Mouse (Mus musculus): ENCODE measurements at regions not wholly inside any gene's neighbourhood (a gene's known extent, or its start where the extent isn't known, plus 50 kb on each side); places are given as distances from the start of the nearest gene placed in this dataset.
A peak's percentile ranks its signal among the peaks of the same experiment; 100 is the strongest.

DNA sequence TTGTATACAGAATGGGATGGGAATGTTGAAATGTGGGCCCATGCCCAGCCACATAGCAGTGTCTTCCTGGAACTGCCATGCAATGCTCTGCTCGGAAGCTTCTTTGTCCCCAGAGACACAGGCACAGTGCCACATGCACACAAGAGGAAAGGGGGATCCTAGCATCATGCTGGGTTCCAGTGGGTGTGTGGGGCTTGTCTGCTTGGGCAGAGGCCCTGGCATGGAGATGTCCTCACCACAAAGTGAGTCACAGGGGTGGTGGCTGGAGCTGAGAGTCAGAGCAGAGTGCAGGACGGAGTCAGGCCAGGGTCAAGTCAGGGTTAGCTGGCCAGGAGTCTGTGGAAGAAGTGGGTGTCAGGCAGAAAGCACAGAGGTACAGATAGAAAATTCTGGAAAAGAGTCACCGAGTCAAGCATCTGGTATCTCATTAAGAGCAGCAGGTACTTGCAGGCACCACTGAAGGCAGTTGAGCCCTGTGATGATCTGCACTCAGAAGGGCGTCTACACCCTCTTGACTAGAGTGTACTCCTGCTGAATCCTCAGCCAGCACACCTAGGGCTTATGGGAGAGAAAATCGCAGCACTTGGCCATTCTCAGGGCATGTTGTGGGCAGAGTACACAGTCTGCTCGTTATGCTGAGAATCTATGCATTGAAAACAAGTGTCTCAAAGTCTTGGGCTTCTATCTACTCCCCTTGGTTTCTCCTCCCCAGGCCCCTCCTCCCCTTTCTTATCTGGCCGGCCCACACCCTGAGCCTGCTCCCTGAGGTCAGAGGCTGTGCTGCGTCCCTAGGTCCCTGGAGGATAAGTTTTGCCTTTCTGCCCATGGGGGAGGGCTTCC lies 85.3 kb downstream of the Ackr3 start:
- DNase-seq = peak; percentile 49

DNA sequence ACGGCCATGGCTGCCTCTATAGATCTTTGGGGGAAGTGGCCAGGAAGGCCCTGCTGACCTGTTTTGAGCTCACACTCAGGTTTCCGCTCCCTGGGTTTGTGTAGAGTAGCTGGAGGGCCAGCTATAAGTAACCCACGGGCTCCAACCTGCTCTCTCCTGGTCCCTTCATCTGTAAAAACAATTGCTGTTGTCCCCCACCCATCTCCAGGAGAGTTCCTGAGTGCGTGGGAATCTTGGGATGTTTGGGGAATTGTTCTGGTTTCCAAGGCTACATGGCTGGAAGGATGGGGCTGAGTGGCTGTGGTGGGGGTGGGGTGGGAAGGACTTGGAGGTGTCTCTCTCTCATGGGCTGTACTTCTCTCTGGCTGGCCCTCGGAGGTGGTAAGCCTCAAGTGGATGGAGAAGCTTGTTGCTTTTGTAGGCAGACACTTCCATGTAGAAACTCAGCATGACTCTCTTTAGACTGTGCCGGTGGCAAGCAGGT lies 86.0 kb downstream of the Ackr3 start:
- DNase-seq = no peak

DNA sequence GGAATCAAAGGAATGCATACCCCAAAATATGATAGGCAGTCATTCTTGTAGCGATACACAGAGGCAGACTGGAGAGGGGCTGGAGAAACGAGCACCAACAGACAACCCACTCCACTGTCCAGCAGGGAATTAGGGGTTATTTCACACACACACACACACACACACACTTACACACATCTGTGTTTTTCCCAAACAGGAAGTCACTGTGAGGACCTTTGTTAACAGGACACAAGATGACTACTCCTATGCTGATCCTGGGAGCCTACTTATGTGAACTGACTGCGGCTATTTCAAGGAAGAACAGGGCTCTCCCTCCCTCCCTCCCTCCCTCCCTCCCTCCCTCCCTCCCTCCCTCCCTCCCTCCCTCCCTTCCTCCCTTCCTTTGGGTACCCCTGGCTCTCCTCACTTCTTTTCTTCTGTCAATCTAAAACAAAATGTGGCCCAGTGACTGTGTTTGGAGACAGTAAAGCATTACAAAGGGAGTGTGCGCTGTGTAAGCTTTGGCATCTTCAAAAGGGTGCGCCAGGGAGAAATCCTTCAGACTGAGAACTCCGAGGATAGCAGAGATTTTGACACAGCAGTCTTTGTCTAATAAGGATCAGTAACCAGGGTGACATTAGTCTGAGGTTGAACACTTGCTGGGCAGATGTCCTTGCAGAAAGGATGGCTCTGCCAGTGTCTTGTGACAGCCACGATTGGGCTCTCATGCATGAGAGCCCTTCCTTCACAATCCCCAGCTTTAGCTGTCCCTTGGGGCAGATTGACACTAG lies 86.8 kb downstream of the Ackr3 start:
- DNase-seq = no peak

DNA sequence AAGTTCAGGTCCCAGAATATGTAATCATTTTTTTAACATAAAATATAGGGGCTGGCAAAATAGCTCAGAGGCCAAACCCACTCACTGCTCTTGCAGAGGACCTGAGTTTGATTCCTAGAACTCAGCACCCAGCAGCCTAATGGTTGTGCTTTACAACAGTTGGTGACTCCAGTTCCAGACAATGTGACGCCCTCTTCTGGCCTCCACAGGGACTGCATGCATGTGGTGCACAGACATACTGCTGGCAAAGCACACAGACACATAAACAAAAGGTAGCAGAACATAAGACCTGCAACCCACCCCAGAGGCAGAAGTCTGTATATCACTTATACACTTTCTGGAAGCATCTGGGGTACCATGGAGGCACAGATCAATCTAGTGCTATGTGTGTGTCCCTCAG lies 87.5 kb downstream of the Ackr3 start:
- DNase-seq = no peak

DNA sequence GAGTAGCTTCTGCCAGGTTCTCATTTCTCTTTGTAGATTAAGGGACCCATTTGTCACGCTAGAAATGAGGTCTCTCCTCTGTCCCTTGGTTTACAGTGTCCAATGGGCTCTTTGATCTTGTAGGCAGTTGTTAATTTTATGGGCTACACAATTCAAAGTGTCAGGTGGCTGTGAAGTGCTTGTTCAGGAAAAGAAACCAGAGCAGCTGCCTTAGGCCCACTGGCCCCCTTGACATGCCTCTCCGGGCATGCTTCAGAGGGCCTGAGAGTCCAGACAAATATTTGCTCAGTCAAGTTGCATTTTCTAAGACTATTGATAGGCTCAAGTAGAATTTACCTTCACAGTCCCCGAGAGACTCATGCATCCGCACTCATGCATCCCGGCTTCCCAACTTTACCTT lies 94.0 kb downstream of the Ackr3 start:
- no peak for DNase-seq

DNA sequence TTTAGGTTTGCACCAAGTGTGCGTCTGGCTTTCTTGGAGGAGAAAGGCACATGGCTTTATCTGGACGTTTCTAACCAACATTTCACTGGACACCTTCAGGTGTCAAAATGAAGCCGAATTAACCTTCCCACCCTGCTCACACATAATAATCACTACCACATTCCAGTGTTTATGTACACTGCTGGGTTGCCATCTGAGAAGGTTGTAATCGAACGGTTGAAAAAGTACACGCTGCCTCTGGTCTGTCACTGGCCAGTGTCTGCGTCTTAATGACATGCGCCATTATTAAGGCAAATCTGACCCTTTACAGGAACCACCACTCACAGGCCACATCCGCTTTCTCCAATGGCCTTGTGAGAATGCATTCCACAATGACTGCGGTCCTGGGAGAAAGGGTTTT lies 96.4 kb downstream of the Ackr3 start:
- DNase-seq = no peak

DNA sequence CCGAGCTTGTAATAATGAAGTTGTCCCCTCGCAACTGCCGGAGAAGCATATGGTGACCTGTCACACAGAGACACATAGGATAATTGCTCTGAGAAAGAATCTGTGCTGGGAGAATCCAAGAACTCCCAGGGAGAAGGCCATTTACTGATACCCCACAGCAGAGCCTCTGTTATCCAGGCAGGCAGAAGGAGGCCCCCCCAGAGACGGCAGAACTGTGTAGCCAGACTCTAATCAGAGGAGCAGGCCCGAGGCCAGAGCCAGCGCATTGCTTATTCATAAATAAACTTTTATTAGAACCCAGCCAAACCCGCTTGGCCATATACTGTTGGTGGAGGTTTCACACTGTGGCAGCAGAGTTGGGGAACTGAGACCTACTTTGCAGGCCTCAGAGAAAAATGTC lies 100.6 kb downstream of the Ackr3 start:
- no peak for DNase-seq

DNA sequence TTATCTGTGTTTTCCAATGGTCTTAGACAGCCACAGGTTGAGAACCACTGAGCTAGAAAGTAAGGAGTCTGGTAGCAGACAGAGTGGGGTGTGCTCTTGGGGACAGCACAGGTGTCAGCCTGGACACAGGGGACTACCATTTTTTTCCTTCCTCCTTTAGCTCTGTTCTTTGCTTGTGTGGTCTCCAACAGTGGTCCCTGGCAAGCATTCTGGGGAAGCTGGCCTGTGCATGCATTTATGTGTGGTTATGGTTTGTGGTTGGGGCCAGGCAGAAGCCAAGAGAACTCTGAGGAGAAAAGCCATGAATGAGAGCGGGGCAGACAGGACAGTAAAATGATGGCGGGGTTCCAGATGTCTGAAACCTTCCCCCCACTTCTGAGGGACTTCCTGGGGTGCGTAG lies 107.2 kb downstream of the Ackr3 start:
- DNase-seq = no peak

DNA sequence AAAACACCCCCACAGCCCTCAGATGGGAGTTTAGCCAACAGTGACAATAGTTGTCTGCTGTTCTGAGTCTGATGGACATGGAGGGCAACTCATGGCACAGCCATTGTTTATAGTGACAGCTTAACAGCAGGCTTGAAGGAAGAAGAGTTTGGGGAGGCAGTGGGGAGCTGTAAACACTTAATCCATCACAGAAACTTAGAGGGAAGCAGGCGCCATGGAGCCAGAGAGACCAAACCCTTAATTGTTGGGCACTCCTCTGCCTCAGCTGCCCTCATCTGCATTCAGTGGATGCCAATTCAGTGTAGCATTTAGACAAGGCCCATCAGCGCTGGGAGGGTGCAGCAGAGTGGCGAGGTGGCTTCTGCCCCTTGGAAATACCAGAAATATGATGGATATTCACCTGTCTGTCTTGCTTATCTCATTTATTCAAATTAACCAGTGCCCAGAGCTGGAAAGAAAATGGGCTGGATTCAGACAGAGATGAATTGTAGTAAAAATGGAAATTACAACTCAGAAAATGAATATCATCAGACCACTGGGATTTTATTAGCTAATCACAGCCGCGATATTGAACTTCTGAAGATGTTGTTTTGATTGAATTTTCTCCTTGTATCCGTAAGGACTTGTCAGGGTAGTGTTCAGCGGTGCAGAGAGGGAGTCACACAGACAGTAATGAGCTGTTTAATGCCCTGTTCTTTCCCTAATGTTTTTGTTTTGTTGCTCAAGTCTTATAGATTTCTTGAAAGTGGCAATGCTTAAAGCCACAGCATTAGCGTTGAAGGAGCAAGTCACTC lies 108.1 kb downstream of the Ackr3 start:
- DNase-seq = no peak

DNA sequence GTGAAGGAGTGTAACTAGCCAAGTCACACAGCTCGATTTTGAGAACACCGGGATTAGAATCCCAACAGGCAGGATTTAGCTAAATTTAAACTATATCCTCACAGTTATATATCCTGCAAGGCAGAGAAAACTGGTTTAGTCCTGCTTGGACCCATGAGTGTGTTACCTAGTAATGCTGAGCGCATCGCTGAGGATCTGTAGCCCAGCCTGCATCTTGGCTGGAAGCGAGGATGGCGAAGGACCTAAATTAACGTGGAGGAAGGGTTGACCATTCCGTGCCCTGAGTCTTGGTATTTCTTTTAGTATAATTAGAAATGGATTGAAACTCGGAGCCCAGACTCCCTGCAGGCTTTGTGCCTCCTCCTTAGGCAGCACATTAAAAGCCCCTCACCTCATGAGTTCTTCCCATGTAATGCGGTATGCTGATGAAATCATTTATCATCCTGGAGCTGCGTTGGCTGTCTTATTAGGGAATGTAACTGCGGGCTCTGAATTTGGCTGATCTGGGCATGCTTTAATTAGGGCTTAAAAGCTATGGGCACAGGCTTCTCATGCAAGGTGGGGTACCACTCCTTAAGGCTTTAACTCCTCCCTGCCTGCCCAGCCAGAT lies 110.1 kb downstream of the Ackr3 start:
- no peak for DNase-seq

DNA sequence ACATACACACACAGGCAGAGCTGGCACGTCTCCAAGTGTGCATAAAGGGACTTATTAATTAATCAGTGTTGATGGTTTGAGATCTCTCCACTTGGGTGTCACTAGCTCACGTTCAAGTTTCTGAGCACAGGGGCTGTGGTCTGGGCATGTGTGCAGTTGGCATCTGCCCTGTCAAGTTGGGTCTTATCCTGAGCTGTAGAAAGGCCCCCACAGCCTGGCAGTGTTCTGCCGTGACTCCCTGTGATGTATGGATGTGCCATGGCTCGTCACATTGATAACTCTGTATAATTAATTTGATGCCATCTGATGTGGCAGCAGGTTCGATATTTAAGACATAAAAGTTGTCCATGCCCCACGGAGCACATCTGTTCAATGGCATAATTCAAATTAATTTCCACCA lies 114.1 kb downstream of the Ackr3 start:
- DNase-seq = no peak

DNA sequence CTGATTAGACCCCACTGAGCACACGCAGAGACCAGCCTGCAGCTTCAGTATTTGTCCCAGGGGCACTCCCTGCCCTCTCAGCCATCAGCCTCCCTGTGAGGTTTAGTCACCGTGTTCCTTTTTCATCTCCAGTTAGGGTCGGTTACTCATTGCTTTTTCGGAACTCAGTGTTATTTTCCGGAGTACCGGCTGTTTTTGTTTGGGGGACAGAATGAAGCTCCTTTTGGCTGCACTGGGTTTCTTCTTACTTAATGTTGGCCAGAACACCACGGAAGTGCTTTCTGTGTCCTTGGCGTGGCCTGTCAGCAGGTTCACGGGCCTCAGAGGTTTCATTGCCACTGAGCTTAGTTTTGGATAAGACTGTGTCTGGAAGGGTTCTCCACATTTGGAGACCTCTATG lies 114.7 kb downstream of the Ackr3 start:
- no peak for DNase-seq

DNA sequence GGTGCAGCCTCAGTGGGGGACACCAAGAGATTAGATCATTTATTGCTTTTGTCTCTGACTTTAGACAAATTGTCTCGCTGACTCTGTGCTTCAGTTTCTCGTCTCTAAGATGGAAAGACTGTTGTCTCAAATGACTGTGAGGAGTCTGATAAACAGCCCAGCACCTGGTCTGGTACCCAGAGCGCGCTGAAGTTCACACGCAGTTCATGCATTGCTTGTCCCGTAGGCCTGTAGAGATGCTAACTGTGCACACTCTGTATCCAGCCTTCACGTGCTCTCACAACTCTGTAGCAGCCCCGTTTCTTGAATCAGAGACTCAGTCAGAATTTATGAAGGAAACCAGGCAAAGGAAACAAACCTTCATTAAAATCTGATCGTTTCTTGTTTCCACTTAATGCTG lies 116.7 kb downstream of the Ackr3 start:
- no peak for DNase-seq

DNA sequence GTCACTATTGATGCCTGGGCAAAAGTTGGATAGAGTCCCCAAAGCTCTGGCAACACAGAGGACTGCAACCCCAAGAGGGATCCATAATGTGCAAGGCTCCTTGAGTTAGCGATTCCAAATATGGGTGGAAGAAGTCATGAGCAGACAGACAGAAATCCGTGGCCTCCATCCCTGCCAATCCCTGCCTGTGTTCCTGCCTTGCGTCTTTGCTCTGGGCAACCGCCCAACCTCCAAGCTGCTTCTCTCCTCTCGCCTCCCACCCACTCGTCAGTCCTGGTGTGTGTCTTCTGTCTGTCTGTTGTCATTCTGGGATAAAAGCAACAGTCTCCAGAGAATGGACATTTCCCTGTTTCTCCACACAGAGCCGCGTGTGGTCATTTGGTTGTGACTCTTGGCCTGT lies 117.7 kb downstream of the Ackr3 start:
- no peak for DNase-seq

DNA sequence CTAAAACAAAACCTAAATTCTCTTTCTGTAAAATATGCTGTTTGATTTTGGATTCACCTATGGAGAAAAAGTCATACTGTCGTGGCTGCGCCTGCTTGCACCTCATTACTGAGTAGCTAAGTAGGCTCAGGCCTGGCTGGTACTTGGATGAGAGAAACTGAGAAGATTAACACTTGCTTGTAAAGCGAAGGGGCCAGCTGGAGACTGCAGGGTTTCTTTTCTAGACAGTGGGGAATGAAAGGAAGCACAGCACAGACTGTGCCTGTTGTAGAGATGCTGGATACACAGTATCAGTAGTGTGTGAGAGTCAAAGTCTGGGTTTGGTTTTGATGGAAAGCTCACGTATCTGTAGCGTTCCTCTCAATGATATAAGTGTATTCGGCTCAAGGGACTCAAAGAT lies 123.5 kb downstream of the Ackr3 start:
- no peak for DNase-seq

DNA sequence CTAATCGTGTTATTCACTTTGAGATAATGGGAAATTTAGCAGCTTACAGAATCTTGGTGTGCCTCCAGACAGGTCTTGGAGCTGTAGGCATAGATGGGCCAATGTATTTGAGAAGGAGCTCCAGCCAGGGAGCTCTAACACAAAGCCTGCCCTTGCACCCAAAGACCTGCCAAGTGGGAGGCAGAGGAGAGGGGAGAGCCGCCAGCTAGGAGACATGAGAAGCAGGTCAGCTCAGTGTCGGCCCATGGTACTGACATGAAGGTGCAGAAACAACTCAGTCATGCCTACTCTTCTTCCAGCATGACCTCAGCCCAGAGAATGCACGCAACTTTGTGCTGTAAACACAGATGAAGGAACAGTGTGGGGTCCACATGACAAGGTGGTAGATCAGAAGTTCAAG lies 128.8 kb downstream of the Ackr3 start:
- DNase-seq = no peak

DNA sequence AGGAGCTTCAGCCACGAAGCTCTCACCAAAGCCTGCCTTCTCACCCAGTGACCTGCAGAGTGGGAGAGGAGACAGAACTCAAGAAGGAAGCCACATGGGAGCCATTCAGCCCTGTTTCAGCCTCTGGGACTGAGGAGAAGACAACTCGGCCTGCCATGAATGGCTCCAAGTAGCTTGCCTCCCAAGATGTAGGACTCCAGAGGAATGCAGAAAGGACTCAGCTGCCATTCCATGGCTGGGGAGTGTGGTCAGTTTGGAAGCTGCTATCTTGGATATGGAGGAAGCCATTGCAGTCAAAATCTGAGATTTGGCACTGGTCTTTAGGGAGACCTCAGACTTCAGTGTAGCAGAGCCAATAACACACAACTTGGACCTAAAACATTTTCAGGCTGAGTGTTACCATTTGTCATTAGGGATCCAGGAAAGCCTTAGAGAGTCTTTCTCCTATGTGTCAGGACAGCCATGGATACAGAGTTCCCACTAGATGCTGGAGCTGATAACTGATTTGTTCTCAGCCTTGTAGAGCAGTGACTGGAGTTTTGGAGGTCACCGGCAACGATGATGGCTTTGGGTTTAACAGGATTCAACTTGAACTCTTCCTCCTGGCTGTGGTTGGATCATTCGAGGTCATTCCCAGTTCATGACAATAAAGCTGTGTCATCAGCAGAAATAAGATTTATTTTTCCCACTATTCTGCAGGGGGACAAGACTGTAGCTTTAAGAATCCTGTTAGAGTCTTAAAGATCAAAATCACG lies 130.1 kb downstream of the Ackr3 start:
- DNase-seq = peak; percentile 5

DNA sequence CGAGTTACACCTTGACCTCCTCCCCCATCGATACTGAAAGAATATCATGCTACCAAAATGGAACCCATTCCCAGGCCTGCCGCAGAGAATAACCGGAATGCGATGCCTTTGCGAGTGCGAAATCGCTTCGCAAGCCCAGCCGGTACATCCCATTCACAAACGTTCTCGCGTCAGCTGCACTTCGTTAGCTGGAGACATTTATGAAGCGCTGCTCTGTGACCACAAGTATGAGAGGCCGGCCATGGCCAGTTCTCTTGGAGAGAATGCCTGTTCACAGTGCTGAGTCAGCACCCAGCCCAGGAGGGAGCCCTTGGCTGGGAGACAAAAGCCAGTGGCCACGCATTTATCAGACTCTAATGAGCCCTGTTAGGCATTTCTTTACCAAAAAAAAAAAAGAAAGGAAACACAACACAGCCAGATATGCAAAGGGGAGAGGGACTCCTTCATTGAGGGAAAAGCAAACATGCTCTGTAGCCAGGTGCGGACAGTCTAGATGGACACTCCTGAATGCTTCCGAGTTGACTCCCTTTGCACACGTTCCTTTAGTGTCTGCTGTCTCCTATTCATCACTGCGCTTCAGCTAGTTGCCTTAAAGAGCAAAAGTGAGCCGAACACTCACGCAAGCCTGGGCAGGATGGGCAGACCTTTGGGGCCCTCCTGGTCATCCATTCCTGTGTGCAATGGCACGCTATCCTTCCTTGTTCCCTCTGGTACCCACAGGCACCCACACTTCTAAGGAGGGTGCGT lies 131.4 kb downstream of the Ackr3 start:
- peak; percentile 53 for DNase-seq

DNA sequence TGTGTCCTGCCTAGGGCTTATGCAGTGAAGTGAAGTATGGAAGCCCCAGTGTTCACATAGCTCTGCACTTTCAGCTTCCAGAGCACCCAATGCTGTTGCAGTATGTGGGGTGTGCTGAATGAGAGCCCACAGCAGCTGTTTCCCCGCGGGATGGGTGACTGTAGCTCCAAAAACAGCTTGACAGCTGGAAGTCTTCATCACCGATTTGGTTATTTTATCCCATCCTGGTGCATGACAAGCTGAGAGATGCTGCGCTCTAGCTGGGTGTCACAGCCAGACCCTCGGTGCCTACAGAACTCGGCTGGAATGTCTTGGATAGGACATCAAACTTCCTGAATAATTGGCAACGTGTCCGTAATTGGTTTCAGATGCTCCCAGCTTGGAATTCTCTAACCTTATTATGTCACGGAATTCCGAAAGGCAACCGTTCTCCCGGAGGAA lies 134.1 kb downstream of the Ackr3 start:
- DNase-seq = no peak

DNA sequence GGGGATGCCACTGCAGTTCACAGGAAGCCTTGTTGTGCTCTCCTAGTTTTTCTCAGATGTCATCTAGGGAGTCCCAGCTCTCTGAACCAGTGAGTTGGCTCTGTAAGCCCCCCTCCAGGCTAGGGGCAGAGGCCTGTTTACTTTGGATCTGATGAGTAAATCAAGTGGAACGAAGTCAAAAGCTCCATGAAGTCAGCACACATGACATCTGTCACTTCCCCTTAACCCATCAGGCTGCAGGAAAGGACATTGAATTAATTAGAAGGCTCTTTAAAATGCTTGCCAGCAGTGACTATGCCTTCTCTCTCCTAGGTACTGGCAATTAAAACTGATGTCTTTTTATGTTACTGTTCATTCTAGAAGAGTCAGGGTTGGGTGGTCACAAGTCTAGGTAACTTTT lies 138.6 kb downstream of the Ackr3 start:
- no peak for DNase-seq

DNA sequence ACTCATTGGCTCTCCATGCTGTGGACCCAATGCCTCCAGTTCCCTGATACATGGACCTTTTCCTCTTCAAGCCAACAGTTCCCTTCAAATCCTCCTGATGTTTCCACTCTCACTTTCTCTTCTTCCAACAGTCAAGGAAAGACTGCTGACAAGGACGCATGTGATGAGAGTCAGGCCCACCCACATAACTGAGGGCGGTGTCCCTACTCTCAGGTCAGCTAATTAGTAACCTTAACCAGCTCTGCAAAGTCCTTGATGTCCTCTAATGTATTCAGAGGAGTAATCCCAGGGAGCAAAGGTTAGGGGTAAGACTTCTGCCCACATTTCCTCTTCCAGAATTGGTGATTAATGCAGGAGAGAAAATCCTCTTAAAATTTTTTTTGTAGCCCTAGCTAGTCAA lies 139.7 kb downstream of the Ackr3 start:
- no peak for DNase-seq

Data from adrenal gland, postnatal 25 days (tissue).